Mouse (Mus musculus) forebrain, embryonic 16.5 days (tissue): ENCODE measurements at regions not wholly inside any gene's neighbourhood (a gene's known extent, or its start where the extent isn't known, plus 50 kb on each side); places are given as distances from the start of the nearest gene placed in this dataset.
A peak's percentile ranks its signal among the peaks of the same experiment; 100 is the strongest.
"Not testable (repeated sequence)": the region's sequence is repeated elsewhere in the genome, so short reads cannot be mapped to it uniquely, and the experiment has no call there.

ENCODE experiments used
- ATAC-seq: fragments of 200-750 bp; cut with Nextera tagmentation; 2 replicates; pipeline ENCODE4 v1.8.0; 2017; ENCODE audit warnings: mild to moderate bottlenecking, moderate library complexity
- H3K27ac ChIP-seq: fragments of 300-500 bp; sonication (generic); 2 replicates; pipeline ENCODE4 v1.5.1; 2014; ENCODE audit warnings: low read length, control low read depth
- H3K27me3 ChIP-seq: fragments of 300-500 bp; sonication (generic); replicated peaks from 2 replicates; pipeline ENCODE4 v1.6.1; 2014; ENCODE audit warnings: low read length; ENCODE audit not compliant: control insufficient read depth, insufficient read depth
- H3K36me3 ChIP-seq: fragments of 300-500 bp; sonication (generic); 2 replicates; pipeline ENCODE4 v1.6.1; 2014; ENCODE audit not compliant: control insufficient read depth, insufficient read depth
- H3K4me1 ChIP-seq: fragments of 300-500 bp; sonication (generic); replicated peaks from 2 replicates; pipeline ENCODE4 v1.6.1; 2014; ENCODE audit warnings: low read length; ENCODE audit not compliant: control insufficient read depth, insufficient read depth
- H3K4me2 ChIP-seq: fragments of 300-500 bp; sonication (generic); 2 replicates; pipeline ENCODE4 v1.6.1; 2014; ENCODE audit warnings: mild to moderate bottlenecking, low read length, control low read depth
- H3K4me3 ChIP-seq: fragments of 300-500 bp; sonication (generic); replicated peaks from 2 replicates; pipeline ENCODE4 v1.5.1; 2014; ENCODE audit warnings: mild to moderate bottlenecking, low read length, control low read depth
- H3K9ac ChIP-seq: fragments of 300-500 bp; sonication (generic); replicated peaks from 2 replicates; pipeline ENCODE4 v1.6.1; 2014; ENCODE audit warnings: low read depth, low read length, control low read depth
- H3K9me3 ChIP-seq: fragments of 300-500 bp; sonication (generic); 2 replicates; pipeline ENCODE4 v1.6.1; 2016; ENCODE audit warnings: low read length; ENCODE audit not compliant: control insufficient read depth
- WGBS: fragments of 180-500 bp; shearing (Covaris S2); extraction: QIAGEN DNeasy Blood & Tissue Kit; methylation state at CpG from one replicate; pipeline ENCODE4 v1.1.7; 2014; 5-methylcytosine and 5-hydroxymethylcytosine counted together

DNA sequence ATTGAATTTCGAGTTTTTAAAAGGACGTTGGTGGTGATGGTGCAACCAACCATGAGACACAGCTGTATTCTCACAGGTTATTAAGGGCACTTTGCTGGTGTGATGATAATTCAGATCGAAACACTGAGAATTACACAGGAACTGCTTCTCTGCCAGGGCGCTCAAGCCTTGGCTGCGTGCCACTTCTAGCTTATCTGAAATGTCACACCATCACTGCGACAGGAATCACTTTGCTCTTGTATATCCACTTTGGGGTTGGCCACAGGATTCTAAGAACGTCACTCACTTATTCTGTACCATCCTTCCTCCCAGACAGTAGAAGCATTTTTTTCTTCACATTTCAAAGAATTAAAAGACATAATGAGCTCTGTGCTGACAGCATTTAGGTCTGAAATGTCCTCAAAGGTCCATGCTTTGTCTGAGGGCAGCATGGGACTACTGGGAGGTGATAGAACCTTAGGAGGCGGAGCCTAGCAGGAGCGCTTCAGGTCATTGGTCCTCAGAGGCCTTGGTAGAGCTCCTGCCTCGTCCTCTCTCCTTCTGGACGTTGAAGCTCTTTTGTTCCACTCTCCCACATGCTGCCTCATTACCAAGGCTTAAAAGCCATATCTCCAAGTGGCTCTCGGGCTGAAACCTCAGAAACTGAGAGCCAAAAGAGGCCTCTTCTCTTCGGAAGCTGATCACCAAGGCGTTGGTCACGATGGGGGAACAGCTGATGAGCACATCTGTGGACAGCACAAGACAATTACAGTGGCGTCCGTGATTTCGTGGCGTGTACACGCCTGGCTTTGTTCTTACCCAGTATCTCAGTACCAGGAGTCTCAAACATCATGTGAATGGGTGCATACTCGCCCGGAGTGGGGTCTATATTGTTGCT is 167.7 kb downstream of the Enc1 start:
- Histone ChIP-seq H3K4me2 (peak overlapping the region; percentile 24; the same call in 1 of the 2 replicates), H3K27ac (peak overlapping the region; percentile 46), H3K9me3 (peaks cover 4% of the 10 kb centered on the region; the same call in 1 of the 2 replicates), H3K4me3 (no peak overlapping the region), H3K9ac (no peak overlapping the region), H3K27me3 (no peaks in the 10 kb centered on the region), H3K4me1 (peaks cover 43% of the 10 kb centered on the region), H3K36me3 (no peaks in the 10 kb centered on the region)
- peak; percentile 45 for ATAC-seq
- 42% methylated on average over 22 of the region's 22 CpGs for whole genome bisulfite sequencing

DNA sequence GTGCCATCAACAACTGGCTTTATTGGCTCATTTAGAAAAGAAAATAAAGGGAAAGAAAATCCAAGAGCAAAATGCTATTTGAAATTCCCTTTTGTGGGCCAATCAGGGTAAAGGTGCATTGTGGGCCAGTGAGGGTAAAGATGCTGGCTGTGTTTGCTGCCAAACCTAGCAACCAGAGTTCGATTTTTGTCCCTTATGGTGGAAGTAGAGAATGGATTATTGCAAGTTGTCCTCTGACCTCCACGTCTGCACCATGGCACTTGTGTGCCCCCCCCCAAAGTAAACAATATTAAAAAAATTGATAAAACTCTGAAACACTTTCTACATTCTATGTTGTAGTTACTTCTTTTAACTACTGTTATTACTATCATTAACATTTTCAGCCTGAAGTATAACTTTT is 166.9 kb downstream of the Enc1 start:
- no peak overlapping the region for H3K4me2 ChIP-seq
- no peaks in the 10 kb centered on the region for H3K36me3 ChIP-seq
- ATAC-seq = no peak
- peaks cover 46% of the 10 kb centered on the region for H3K4me1 ChIP-seq
- 34% methylated on average over 2 of the region's 2 CpGs for WGBS
- H3K9ac ChIP-seq = no peak overlapping the region
- H3K27ac ChIP-seq = no peak overlapping the region; the same call in 1 of the 2 replicates
- H3K27me3 ChIP-seq = no peaks in the 10 kb centered on the region
- peaks cover 4% of the 10 kb centered on the region; the same call in 1 of the 2 replicates for H3K9me3 ChIP-seq
- no peak overlapping the region for H3K4me3 ChIP-seq

DNA sequence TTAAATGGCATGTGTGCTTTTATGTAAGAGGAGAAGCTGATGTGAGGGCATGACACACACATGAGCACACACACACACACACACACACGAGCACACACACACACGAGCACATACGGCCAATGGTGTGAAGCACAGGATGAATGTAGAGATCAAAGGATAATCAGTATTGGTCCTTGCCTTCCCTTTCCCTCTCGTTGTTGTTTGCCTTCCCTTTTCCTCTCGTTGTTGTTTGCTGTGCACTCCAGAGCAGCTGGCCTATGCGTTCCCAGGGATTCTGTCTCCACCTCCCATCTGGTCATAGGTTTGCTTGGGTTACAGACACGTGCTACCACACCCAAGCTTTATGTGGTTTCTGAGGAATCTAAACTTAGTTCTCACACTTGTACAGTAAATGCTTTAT is 165.8 kb downstream of the Enc1 start:
- Histone ChIP-seq H3K27ac (no peak overlapping the region), H3K9ac (0 out of 2 replicates have a peak overlapping the region, but pooled peaks have one; percentile 4)
- no peak for ATAC-seq

DNA sequence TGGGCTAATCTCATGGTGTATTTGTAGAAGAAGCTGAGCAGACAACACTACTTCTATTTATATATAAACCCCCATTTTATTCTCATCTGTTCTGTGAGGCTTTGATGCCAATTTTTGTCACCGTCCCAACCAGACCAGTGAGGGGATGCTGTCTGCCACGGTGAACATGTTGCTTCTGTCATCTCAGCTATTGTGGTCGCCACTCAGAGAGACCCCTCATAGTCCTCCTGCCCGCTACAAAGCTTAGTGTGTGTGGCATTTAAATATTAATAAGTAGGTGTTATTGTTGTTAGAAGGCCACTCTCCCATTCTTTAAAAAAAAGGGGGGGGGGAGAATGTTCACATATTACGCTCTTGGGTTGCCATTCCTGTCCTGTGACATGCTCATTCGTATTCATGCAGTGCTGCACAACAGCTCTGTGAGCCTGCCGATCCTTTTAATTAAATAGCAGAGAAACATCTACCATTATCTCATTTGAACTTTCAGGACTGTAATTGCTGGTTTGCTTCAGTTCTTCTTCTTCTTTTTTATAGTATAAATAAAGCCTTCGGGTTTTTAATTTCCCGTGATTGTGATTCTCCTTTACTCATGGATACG is 161.4 kb downstream of the Enc1 start:
- peak; percentile 64; the same call in 1 of the 2 replicates for ATAC-seq
- Histone ChIP-seq H3K36me3 (no peaks in the 10 kb centered on the region), H3K9ac (no peak overlapping the region), H3K9me3 (peaks cover 4% of the 10 kb centered on the region; the same call in 1 of the 2 replicates), H3K27ac (no peak overlapping the region), H3K4me3 (no peak overlapping the region), H3K4me2 (no peak overlapping the region), H3K4me1 (peaks cover 18% of the 10 kb centered on the region), H3K27me3 (no peaks in the 10 kb centered on the region)
- WGBS = 25% methylated on average over 10 of the region's 10 CpGs

More for the DNA sequence above, 165.8 kb downstream of the Enc1 start:
- Histone ChIP-seq H3K27me3 (no peaks in the 10 kb centered on the region), H3K4me3 (no peak overlapping the region), H3K4me2 (no peak overlapping the region), H3K9me3 (peaks cover 4% of the 10 kb centered on the region; the same call in 1 of the 2 replicates), H3K36me3 (no peaks in the 10 kb centered on the region), H3K4me1 (peaks cover 52% of the 10 kb centered on the region)
- 37% methylated on average over 7 of the region's 7 CpGs for whole genome bisulfite sequencing

DNA sequence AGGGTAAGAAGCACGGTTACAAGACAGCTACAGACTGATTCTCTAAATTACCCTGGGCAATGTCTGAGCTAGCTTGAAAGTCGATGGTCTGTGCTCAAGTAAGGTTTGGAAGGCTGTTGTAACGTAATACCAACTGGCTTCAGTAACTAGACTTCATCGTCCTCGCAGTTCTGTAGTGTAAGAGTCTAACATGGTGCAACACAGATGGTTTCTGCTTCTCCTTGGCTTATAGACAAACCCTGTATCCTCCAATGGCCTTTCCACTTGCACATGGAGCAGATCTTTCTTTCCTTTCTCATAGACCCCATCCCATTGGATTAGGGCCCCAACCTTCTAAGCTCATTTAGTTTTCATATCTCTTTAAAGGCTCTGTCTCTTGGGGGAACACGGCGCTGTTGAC is 160.7 kb downstream of the Enc1 start:
- Histone ChIP-seq H3K36me3 (no peaks in the 10 kb centered on the region), H3K4me2 (no peak overlapping the region), H3K9me3 (peaks cover 4% of the 10 kb centered on the region; the same call in 1 of the 2 replicates), H3K4me1 (peaks cover 13% of the 10 kb centered on the region), H3K4me3 (no peak overlapping the region), H3K27me3 (no peaks in the 10 kb centered on the region), H3K9ac (no peak overlapping the region), H3K27ac (no peak overlapping the region)
- 75% methylated on average over 7 of the region's 7 CpGs for WGBS
- ATAC-seq = no peak; the same call in 1 of the 2 replicates

DNA sequence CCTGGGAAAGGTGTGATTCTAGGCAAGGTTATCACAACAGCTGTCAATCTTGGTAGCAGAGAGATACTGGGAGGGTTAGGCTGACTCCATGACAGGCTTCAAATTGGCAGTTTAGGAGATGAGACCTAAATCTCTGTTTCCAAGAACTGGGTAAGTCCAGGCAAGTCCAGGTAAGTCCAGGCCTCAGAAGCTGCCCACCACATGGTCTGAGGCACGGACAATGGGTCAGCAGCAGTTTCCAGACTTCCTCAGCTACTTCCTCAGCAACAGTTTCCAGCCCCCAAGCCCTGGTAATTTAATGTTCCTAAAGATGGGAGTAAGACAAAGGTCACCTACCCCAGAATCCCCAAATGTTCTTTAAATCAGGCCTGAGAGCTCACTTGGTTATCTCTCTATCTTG is 157.1 kb downstream of the Enc1 start:
- H3K27me3 ChIP-seq = no peaks in the 10 kb centered on the region
- no peak overlapping the region for H3K4me3 ChIP-seq
- WGBS = 92% methylated on average over 1 of the region's 1 CpGs
- H3K9me3 ChIP-seq = no peaks in the 10 kb centered on the region
- H3K27ac ChIP-seq = no peak overlapping the region
- no peak for ATAC-seq
- H3K4me2 ChIP-seq = no peak overlapping the region
- no peaks in the 10 kb centered on the region for H3K36me3 ChIP-seq
- H3K9ac ChIP-seq = no peak overlapping the region
- H3K4me1 ChIP-seq = peaks cover 7% of the 10 kb centered on the region

DNA sequence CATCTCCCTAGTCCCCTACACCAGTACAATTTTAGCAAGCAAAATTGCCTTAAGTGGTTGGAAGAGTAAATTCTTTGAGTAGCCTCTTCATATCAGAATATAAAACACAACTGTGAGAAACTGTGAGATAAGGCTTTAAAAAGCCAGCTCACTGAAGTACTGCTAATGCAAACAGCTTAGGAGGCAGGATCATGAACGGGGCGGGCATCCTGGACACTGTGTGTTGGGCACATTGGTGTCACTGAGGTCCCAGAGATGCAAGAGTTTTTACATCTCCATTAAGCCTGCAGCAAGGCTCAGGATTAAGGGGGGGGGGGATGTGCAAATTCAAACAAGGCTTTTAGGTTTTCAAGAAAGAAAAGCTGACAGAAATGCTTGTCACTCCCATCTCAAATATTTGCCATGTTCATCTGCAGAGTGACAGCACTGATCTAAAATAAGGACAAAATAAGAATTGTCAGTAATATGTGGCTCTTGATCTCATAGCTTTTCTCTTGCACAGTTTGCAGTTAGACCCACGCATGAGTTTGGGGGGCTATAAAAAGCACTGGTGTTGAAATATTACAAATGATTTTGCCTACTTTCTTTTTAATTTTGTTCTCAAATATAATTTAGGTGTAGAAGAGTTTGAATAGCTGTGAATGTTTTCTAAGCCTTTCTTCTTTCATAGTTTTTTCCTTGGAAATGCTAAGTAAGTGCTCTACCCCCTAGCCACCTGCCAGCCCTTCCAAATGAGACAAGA is 156.2 kb downstream of the Enc1 start:
- Histone ChIP-seq H3K4me1 (peaks cover 2% of the 10 kb centered on the region), H3K27me3 (no peaks in the 10 kb centered on the region), H3K4me3 (no peak overlapping the region), H3K27ac (no peak overlapping the region), H3K9ac (no peak overlapping the region), H3K36me3 (no peaks in the 10 kb centered on the region), H3K4me2 (no peak overlapping the region), H3K9me3 (no peaks in the 10 kb centered on the region)
- 94% methylated on average over 3 of the region's 3 CpGs for WGBS
- no peak for ATAC-seq

DNA sequence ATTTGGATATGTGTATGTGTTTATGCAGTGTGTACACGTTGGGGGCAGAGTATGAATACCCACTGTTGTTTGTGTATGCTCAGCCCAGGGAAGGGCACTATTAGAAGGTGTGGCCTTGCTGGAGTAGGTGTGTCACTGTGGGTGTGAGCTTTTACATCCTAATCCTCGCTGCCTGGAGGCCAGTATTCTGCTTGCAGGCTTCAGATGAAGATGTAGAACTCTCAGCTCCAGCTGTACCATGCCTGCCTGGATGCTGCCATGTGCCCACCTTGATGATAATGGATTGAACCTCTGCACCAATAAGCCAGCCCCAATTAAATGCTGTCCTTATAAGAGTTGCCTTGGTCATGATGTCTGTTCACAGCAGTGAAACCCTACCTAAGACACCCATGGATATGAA is 155.4 kb downstream of the Enc1 start:
- H3K4me3 ChIP-seq, H3K4me2 ChIP-seq, H3K36me3 ChIP-seq, H3K9ac ChIP-seq, H3K27me3 ChIP-seq, ATAC-seq, H3K27ac ChIP-seq, H3K4me1 ChIP-seq, H3K9me3 ChIP-seq: not testable (repeated sequence)
- 81% methylated on average over 2 of the region's 2 CpGs for WGBS
